Mouse (Mus musculus) mouse embryonic stem cell (cell line): ENCODE measurements around the gene Ciz1.

Experiments
- in situ Hi-C, 2 experiments: fragments of 300-500 bp; cut with MboI; formaldehyde crosslinking; loops; 1 replicate in 1 of 2; 3 replicates in 1 of 2; pipeline ENCODE4 v1.14.3; 2019 to 2020; ENCODE audit warnings: low sequenced_read_pairs in 2 of 2, low pct_unique_long_range_greater_than_20kb in 1 of 2, mixed read lengths in 1 of 2; ENCODE audit not compliant: unreplicated experiment in 1 of 2

The Ciz1 gene

DNA sequence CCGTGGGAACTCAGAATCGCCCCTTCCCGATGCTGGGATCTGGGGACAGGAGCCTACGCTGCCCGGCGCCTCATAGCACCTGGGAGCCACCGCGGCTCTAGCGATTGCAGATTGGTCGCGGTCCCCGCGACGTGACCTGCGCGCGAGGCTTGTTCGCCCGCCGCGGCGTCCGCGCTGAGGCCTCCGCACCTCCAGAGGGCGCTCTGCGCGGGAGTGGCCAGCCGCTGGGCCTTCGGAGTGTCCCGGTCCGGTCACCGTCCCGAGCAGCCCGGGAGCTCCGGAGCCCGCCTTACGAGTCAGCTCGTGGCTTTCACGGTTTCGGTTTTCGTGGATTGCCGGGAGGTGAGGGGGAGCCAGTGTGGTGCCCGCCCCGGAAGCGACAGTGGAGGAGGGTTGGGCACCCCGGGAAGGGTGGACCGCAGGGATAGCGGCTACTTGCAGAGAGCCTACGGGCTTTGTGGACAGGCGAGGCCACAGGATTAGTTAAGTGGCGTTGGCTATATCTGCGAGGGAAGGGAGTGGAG lies 10.8 kb downstream of the Ciz1 start:
- in situ Hi-C loops = no loop called here

DNA sequence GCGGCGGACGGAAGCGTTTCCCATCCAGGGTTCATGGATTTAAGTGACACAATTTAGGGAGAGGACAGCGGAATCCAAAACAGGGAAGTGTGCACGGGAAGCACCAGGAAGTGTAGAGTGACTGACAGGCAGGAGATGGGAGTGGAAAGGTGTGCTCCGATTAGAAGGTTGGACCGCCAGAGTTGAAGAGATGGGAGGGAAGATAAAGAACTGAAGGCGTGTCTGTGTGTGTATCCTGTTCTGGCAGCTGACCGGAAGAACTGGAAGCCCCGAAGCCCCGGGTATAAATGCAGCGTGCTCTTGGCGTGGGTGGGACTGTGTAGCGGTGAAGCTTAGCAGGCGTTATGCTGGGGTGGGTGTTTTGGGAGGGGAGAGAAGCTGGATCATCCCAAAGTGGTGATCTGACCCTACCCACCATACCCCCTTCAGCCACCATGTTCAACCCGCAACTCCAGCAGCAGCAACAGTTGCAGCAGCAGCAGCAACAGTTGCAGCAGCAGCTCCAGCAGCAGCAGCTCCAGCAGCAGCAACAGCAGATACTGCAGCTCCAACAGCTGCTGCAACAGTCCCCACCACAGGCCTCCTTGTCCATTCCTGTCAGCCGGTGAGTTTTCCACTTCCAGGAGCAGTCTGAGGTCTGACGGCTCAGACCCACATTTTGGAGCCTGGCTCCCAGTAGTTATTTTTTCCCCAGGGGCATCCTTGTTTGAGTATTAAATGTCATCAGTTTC lies 11.4 kb downstream of the Ciz1 start:
- in situ Hi-C loops = no loop called here

DNA sequence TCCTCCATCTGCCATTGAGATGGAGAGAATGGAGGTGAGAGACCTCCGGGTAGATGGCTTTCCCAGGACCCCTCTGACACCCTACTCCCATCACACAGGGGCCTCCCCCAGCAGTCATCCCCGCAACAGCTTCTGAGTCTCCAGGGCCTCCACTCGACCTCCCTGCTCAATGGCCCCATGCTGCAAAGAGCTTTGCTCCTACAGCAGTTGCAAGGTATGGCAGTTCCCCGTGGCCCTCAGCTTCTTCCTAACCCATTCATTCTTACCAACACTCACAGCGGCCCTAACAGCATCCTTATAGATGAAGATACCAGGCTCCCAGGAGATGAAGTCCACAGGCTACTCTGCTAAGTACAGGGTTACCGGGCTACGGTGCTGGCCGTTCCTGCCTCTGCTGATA lies 12.0 kb downstream of the Ciz1 start:
- in situ Hi-C loops = no loop called here

DNA sequence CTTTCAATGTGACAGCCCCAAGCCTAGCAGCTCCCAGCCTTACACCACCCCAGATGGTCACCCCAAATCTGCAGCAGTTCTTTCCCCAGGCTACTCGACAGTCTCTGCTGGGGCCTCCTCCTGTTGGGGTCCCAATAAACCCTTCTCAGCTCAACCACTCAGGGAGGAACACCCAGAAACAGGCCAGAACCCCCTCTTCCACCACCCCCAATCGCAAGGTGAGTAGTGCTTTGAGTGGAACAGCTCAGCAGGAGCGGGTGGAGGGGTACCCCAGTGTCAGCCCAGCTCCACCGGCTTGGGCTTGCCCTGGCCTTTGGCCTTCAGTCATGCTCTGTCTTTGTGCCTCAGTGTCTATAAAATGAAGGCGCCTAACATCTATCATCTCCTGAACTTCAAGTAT lies 15.2 kb downstream of the Ciz1 start:
- in situ Hi-C loops = no loop called here

DNA sequence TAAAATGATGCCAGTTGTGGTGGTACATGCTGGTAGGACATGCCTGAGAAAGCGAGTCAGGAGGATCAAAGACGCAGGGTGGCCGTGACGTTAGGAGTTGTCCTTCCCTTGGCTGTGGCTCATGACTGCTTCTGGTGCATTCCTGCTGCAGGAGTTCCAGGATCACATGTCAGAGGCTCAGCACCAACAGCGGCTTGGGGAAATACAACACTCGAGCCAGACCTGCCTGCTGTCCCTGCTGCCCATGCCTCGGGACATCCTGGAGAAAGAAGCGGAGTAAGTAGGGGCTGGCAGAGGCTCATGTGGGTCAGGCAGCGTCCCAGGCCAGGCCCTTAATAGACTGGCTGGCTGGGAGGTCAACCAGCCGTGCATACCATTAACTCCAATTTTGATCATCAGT lies 22.1 kb downstream of the Ciz1 start:
- in situ Hi-C loops = no loop called here

GRCm38 (mm10) chr2:32375317-32375940 lies 23.3 kb downstream of the Ciz1 start:
- in situ Hi-C loops = no loop called here

DNA sequence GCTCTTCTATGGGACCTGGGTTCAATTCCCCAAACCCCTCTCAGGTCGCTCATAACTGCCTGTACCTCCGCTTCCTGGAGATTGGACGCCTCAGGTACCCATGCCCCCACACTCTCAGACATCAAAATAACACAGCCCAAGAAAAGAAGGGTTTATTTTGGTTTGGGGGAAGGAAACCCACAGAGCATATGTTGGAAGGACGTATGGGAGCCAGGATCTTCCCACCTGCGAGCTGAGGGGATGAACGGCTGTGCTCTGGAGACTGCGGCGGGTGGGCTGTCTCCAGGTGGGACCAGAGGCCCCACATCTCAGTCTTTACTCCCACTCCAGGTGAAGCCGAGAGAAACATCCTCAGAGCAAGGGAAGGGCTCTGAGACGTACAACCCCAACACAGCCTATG lies 24.8 kb downstream of the Ciz1 start:
- in situ Hi-C loops = no loop called here

DNA sequence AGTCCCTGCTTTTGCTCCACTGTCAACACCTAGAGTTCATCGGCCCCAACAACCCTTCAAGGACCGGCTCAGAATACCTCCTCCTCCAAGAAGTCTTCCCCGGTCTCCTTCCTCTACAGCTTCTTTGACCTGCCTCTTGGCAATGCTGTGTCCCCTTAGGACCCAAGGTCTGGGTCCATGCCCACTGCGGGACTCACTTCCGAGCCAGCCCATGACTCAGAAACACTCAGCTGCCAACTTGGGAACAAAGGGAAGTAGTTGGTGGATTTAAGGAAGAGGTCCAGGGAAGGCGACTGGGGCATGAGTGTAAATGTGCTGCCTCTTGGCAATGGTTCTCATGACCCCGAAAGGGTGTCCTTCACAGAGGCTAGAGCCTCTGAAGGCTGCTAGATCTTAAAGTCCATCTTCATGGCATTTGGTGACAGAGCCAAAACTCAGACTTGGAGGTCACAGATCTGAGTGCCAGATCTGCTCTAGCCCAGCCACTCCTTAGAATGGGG lies 27.9 kb downstream of the Ciz1 start:
- in situ Hi-C loops = no loop called here

GRCm38 (mm10) chr2:32381141-32381774 lies 29.1 kb downstream of the Ciz1 start:
- in situ Hi-C loops = no loop called here

GRCm38 (mm10) chr2:32381775-32382223 lies 29.7 kb downstream of the Ciz1 start, which contains the start of gene 1110008P14Rik:
1110008P14Rik (minus strand) TSS chr2:32381938.
- in situ Hi-C loops = no loop called here

DNA sequence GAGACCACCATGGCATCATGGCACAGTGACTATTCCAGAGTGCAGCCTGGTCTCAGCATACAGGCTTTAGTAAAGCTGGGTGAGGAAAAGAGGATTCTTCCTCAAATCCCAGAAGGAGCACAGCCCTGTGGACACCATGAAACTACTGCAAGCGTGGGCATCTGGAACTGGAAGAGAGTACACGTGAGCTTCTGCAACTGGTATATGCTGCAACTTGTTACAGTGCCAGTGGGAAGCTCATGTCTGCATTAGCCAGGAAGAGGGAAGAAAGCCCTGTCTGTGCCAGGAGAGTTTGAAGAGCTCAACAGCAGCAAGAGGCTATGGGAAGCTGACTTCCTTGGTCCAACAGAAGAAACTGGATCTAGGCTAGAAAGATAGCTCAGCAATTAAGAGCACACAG lies 30.6 kb downstream of the Ciz1 start:
- in situ Hi-C loops = no loop called here

- in situ Hi-C loops = no loop called here
Observed at GRCm38 (mm10) chr2:32387706-32388490, 35.8 kb downstream of the Ciz1 start, which contains the start of gene Lcn2. Lcn2 (minus strand) TSS chr2:32388252.

DNA sequence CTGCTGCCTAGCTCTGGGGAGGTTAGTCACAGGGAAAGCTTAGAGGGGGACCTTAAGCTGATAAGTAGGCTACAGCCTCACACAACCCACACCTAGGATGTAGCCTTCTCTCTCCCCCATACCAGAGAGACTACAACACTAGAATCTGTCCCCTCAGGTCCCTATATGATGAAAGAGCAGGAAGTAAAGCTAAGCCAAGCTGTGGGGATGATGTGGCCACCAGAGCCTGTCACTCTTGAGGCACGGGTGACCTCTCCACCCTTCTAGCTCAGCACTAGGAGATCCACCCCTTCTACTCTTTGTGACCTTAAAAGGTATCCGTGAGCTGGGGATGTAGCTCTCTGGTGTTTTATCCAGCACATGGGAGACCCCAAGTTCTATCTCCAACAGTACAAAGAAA lies 37.0 kb downstream of the Ciz1 start:
- in situ Hi-C loops = no loop called here

- in situ Hi-C loops = no loop called here
Observed at GRCm38 (mm10) chr2:32390871-32391270, 38.7 kb downstream of the Ciz1 start.

- in situ Hi-C loops = no loop called here
Observed at GRCm38 (mm10) chr2:32392063-32392462, 39.9 kb downstream of the Ciz1 start.

DNA sequence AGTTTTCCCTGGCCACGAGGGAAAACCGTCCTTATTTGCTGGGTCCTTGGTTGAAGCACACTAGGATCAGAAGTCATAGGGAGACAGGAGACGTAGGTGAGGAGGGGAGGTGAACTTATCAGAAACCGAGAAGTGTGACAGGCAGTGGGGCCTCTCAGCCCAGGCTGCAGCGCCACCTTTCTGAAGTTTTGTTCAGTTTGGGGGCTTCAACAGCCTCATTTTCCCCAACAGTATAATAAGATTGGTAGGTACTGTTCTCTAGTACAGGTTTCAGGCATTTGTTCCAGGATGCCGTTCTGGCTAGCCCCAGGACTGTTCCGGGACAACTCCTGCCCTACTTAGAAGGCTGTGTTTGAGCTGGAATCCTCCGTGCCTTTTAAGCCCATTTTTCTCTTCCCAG lies 42.8 kb downstream of the Ciz1 start:
- in situ Hi-C loops = no loop called here

DNA sequence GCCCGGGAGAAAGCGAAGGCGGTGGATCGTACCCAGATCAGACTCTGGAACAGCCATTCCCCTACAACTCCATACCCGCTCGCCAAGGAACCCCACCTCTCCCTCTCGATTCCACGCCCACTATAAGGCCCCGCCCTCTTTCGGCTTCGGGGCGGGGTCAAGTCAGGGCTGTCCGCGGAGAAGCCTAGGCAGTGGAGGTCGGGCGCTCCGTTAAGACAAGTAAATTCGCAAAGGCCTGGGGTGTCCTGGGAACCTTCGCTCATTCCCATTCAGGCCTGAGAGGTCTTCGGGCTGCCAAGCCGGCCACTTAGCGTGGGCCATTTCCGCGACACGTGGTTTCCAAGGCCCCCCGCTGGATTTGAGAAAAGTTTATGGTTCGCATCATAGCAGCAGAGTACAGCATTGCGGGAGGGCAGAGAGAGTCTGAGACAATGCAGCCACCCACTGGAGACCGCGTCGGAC lies 43.4 kb downstream of the Ciz1 start, which contains the start of gene Ptges2:
TSS of gene Ptges2 (plus strand) at position 413 of the 462 bp plus-strand sequence.
- in situ Hi-C loops = no loop called here

- in situ Hi-C loops = no loop called here
Observed at GRCm38 (mm10) chr2:32395946-32396621, 44.0 kb downstream of the Ciz1 start.
